In genomic region chr19:59074841-59075471, GRCm38 (mm10) we compare ENCODE assay signal across 8 mouse cellular contexts. TPM values are rescaled to one million over a fixed set of nuclear protein-coding genes. Genes with fewer than 3 reads are reported as not detected.
A peak's percentile ranks its signal among the peaks of the same experiment; 100 is the strongest.
DNase-seq lines count a peak whose midpoint lies in the region; ATAC-seq lines count a peak whose summit lies in the region.

No protein-coding gene starts in this region.

- peak overlapping the region; percentile 66 for H3K9ac ChIP-seq in kidney, embryonic 16.5 days (replicated peaks; ENCODE audit: low read length)
- peak overlapping the region; percentile 34; the same call in 1 of the 2 replicates for H3K9ac ChIP-seq in stomach, embryonic 15.5 days

- H3K27ac ChIP-seq in kidney, embryonic 16.5 days (ENCODE audit: low read length) = no peak overlapping the region
- H3K27ac ChIP-seq in stomach, embryonic 15.5 days = no peak overlapping the region

- peak overlapping the region; percentile 62 for H3K4me3 ChIP-seq in kidney, embryonic 16.5 days (ENCODE audit: low read length)
- H3K4me3 ChIP-seq in stomach, embryonic 15.5 days (replicated peaks) = peak overlapping the region; percentile 60

- H3K27me3 ChIP-seq in kidney, embryonic 16.5 days (ENCODE audit: insufficient read depth, low read length) = peaks cover 41% of the 10 kb centered on the region
- peaks cover 4% of the 10 kb centered on the region; the same call in 1 of the 2 replicates for H3K27me3 ChIP-seq in stomach, embryonic 15.5 days (replicated peaks)

- peak; percentile 63 for ATAC-seq in kidney, embryonic 16.5 days (ENCODE audit: low FRiP score, low TSS enrichment)
- peak; percentile 61 for ATAC-seq in stomach, embryonic 15.5 days (ENCODE audit: insufficient read depth, low FRiP score, low read depth)

- DNase-seq in ovary, postnatal 14 days (ENCODE audit: low spot score) = peak; percentile 3
- DNase-seq in ovary, postnatal 10 days (ENCODE audit: low spot score) = no peak
- DNase-seq in brain, adult 2 months (ENCODE audit: low read depth, low spot score) = peak; percentile 51
- peak; percentile 26 to 49 for DNase-seq in heart, adult 9 months (ENCODE audit: low spot score in 2 of 2)
- peak; percentile 53 for DNase-seq in lung, postnatal 36 days
- DNase-seq in gastrocnemius, adult 8-10 months (ENCODE audit: low spot score in 2 of 2) = no peak

- H3K9me3 ChIP-seq in kidney, embryonic 16.5 days (ENCODE audit: low read length) = no peaks in the 10 kb centered on the region
- H3K9me3 ChIP-seq in stomach, embryonic 15.5 days = no peaks in the 10 kb centered on the region

- H3K4me2 ChIP-seq in kidney, embryonic 16.5 days (replicated peaks; ENCODE audit: low read depth, low read length) = peak overlapping the region; percentile 98
- H3K4me2 ChIP-seq in stomach, embryonic 15.5 days = peak overlapping the region; percentile 83

- WGBS in kidney, embryonic 16.5 days = 3% methylated on average over 46 of the region's 46 CpGs
- WGBS in stomach, embryonic 15.5 days = 4% methylated on average over 46 of the region's 46 CpGs

- no peaks in the 10 kb centered on the region for H3K4me1 ChIP-seq in kidney, embryonic 16.5 days (ENCODE audit: insufficient read depth, low read length)
- H3K4me1 ChIP-seq in stomach, embryonic 15.5 days = no peaks in the 10 kb centered on the region; the same call in 1 of the 2 replicates

- H3K36me3 ChIP-seq in kidney, embryonic 16.5 days (ENCODE audit: insufficient read depth, low read length) = no peaks in the 10 kb centered on the region
- no peaks in the 10 kb centered on the region for H3K36me3 ChIP-seq in stomach, embryonic 15.5 days

RNA-seq across cellular contexts. Expression of gene Shtn1, which starts 0.9 kb away (rescaled TPM):
- 2.4 and 2.7 TPM in 2 replicates for polyA plus RNA-seq in kidney, embryonic 16.5 days (2015; fragmentation: Nextera tagmentation; extraction: Ambion mirVana)
- polyA plus RNA-seq in stomach, embryonic 15.5 days (2015; fragmentation: Nextera tagmentation; extraction: Ambion mirVana) = 10.0 and 11.0 TPM in 2 replicates
- under 1 TPM; 0.56 to 0.94 (median 0.65) TPM for total RNA-seq in gastrocnemius, adult 8-10 months (2022)

Comparison
In these comparisons a context has a peak if more than half of its experiments do, and no peak if none do; other contexts are left out.
1. DNase-seq: peak in ovary, postnatal 14 days (single experiment), brain, adult 2 months (single experiment), heart, adult 9 months (2 of 2) and lung, postnatal 36 days (single experiment); none in ovary, postnatal 10 days (single experiment) and gastrocnemius, adult 8-10 months (0 of 2).